Mouse (Mus musculus): Measurements from ENCODE around the gene Cdyl. TPM values are rescaled to one million over a fixed set of nuclear protein-coding genes. Genes with fewer than 3 reads are reported as not detected.
A peak's percentile ranks its signal among the peaks of the same experiment; 100 is the strongest.
"Not testable (repeated sequence)": the region's sequence is repeated elsewhere in the genome, so short reads cannot be mapped to it uniquely, and the experiment has no call there.

Cdyl gene
- polyA plus RNA-seq, 1 experiment, result 10.9 TPM

GRCm38 (mm10) chr13:35833941-35834340 lies 174.3 kb downstream of the Cdyl start:
- no peak for TF ChIP-seq MYOD1 (IDR thresholded peaks at IDR 0.05; ENCODE audit: control insufficient read depth in 1 of 3, insufficient read length in 2 of 3, low read depth in 2 of 3)
- TF ChIP-seq POLR2A (IDR thresholded peaks at IDR 0.05; ENCODE audit: insufficient read length, low read depth), result no peak
- TF ChIP-seq USF1 (IDR thresholded peaks at IDR 0.05; ENCODE audit: low read depth), result no peak
- no peak for TF ChIP-seq POLR2AphosphoS2 (IDR thresholded peaks at IDR 0.05; ENCODE audit: insufficient read length, low read depth)
- TF ChIP-seq TCF3 (IDR thresholded peaks at IDR 0.05; ENCODE audit: insufficient read length, low read depth), result no peak
- TF ChIP-seq MYOG (IDR thresholded peaks at IDR 0.05; ENCODE audit: control insufficient read depth in 1 of 3, insufficient read depth in 1 of 3, insufficient read length in 2 of 3, low read depth in 2 of 3), result no peak
- TF ChIP-seq TCF12 (IDR thresholded peaks at IDR 0.05; ENCODE audit: insufficient read depth, poor library complexity, severe bottlenecking), result no peak
- no peak for TF ChIP-seq CEBPB (IDR thresholded peaks at IDR 0.05; ENCODE audit: insufficient read depth, poor library complexity, severe bottlenecking)
- TF ChIP-seq SRF (IDR thresholded peaks at IDR 0.05; ENCODE audit: control insufficient read depth, insufficient read length, low read depth), result no peak
- no peak for TF ChIP-seq E2F4 (IDR thresholded peaks at IDR 0.05; ENCODE audit: insufficient read depth)
- TF ChIP-seq MAX (IDR thresholded peaks at IDR 0.05; ENCODE audit: low read depth), result no peak
- TF ChIP-seq REST (IDR thresholded peaks at IDR 0.05; ENCODE audit: insufficient read depth, insufficient read length), result no peak
- H3K36me3 ChIP-seq (ENCODE audit: control insufficient read depth, insufficient read depth), result no peaks in the 10 kb centered on the region
- no peak overlapping the region for H3K4me3 ChIP-seq
- peaks cover 16% of the 10 kb centered on the region for H3K79me2 ChIP-seq (ENCODE audit: control insufficient read depth, insufficient read depth)
- H3K4me2 ChIP-seq (ENCODE audit: low read depth), result peak overlapping the region; percentile 77
- H3K27me3 ChIP-seq (ENCODE audit: control insufficient read depth, insufficient read depth, insufficient read length), result no peaks in the 10 kb centered on the region
- no peak overlapping the region for H3ac ChIP-seq (ENCODE audit: control insufficient read depth, insufficient read length)

GRCm38 (mm10) chr13:35835669-35836068 lies 176.0 kb downstream of the Cdyl start:
- TF ChIP-seq REST (IDR thresholded peaks at IDR 0.05; ENCODE audit: insufficient read depth, insufficient read length) (no peak), TCF3 (IDR thresholded peaks at IDR 0.05; ENCODE audit: insufficient read length, low read depth) (no peak), MYOG (IDR thresholded peaks at IDR 0.05; ENCODE audit: control insufficient read depth in 1 of 3, insufficient read depth in 1 of 3, insufficient read length in 2 of 3, low read depth in 2 of 3) (no peak), SRF (IDR thresholded peaks at IDR 0.05; ENCODE audit: control insufficient read depth, insufficient read length, low read depth) (no peak), TCF12 (IDR thresholded peaks at IDR 0.05; ENCODE audit: insufficient read depth, poor library complexity, severe bottlenecking) (no peak), POLR2AphosphoS2 (IDR thresholded peaks at IDR 0.05; ENCODE audit: insufficient read length, low read depth) (no peak), MYOD1 (IDR thresholded peaks at IDR 0.05; ENCODE audit: control insufficient read depth in 1 of 3, insufficient read length in 2 of 3, low read depth in 2 of 3) (no peak), USF1 (IDR thresholded peaks at IDR 0.05; ENCODE audit: low read depth) (no peak), POLR2A (IDR thresholded peaks at IDR 0.05; ENCODE audit: insufficient read length, low read depth) (no peak)
- Histone ChIP-seq H3K4me2 (ENCODE audit: low read depth) (no peak overlapping the region), H3K79me2 (ENCODE audit: control insufficient read depth, insufficient read depth) (peaks cover 16% of the 10 kb centered on the region), H3K4me3 (no peak overlapping the region), H3ac (ENCODE audit: control insufficient read depth, insufficient read length) (no peak overlapping the region), H3K36me3 (ENCODE audit: control insufficient read depth, insufficient read depth) (no peaks in the 10 kb centered on the region), H3K27me3 (ENCODE audit: control insufficient read depth, insufficient read depth, insufficient read length) (no peaks in the 10 kb centered on the region)

GRCm38 (mm10) chr13:35836501-35836900 lies 176.9 kb downstream of the Cdyl start:
- not testable (repeated sequence) for H3ac ChIP-seq (ENCODE audit: control insufficient read depth, insufficient read length); H3K4me2 ChIP-seq (ENCODE audit: low read depth); H3K36me3 ChIP-seq (ENCODE audit: control insufficient read depth, insufficient read depth); H3K4me3 ChIP-seq; H3K27me3 ChIP-seq (ENCODE audit: control insufficient read depth, insufficient read depth, insufficient read length)
- H3K79me2 ChIP-seq (ENCODE audit: control insufficient read depth, insufficient read depth), result peaks cover 16% of the 10 kb centered on the region

GRCm38 (mm10) chr13:35840102-35840501 lies 180.5 kb downstream of the Cdyl start:
- H3K4me3 ChIP-seq, result no peak overlapping the region
- H3K27me3 ChIP-seq (ENCODE audit: control insufficient read depth, insufficient read depth, insufficient read length), result no peaks in the 10 kb centered on the region
- H3ac ChIP-seq (ENCODE audit: control insufficient read depth, insufficient read length), result no peak overlapping the region
- H3K36me3 ChIP-seq (ENCODE audit: control insufficient read depth, insufficient read depth), result peaks cover 6% of the 10 kb centered on the region
- no peak for TF ChIP-seq POLR2A (IDR thresholded peaks at IDR 0.05; ENCODE audit: insufficient read length, low read depth)
- TF ChIP-seq POLR2AphosphoS2 (IDR thresholded peaks at IDR 0.05; ENCODE audit: insufficient read length, low read depth), result no peak
- no peak for TF ChIP-seq MYOD1 (IDR thresholded peaks at IDR 0.05; ENCODE audit: control insufficient read depth in 1 of 3, insufficient read length in 2 of 3, low read depth in 2 of 3)
- no peak for TF ChIP-seq MAX (IDR thresholded peaks at IDR 0.05; ENCODE audit: low read depth)
- no peak for TF ChIP-seq CEBPB (IDR thresholded peaks at IDR 0.05; ENCODE audit: insufficient read depth, poor library complexity, severe bottlenecking)
- no peak for TF ChIP-seq MYOG (IDR thresholded peaks at IDR 0.05; ENCODE audit: control insufficient read depth in 1 of 3, insufficient read depth in 1 of 3, insufficient read length in 2 of 3, low read depth in 2 of 3)
- TF ChIP-seq E2F4 (IDR thresholded peaks at IDR 0.05; ENCODE audit: insufficient read depth), result no peak
- TF ChIP-seq REST (IDR thresholded peaks at IDR 0.05; ENCODE audit: insufficient read depth, insufficient read length), result no peak
- TF ChIP-seq SRF (IDR thresholded peaks at IDR 0.05; ENCODE audit: control insufficient read depth, insufficient read length, low read depth), result no peak
- TF ChIP-seq TCF3 (IDR thresholded peaks at IDR 0.05; ENCODE audit: insufficient read length, low read depth), result no peak
- TF ChIP-seq USF1 (IDR thresholded peaks at IDR 0.05; ENCODE audit: low read depth), result no peak
- no peak for TF ChIP-seq TCF12 (IDR thresholded peaks at IDR 0.05; ENCODE audit: insufficient read depth, poor library complexity, severe bottlenecking)
- peaks cover 13% of the 10 kb centered on the region for H3K79me2 ChIP-seq (ENCODE audit: control insufficient read depth, insufficient read depth)
- no peak overlapping the region for H3K4me2 ChIP-seq (ENCODE audit: low read depth)

GRCm38 (mm10) chr13:35843383-35843782 lies 183.8 kb downstream of the Cdyl start:
- no peak for TF ChIP-seq POLR2A (IDR thresholded peaks at IDR 0.05; ENCODE audit: insufficient read length, low read depth)
- TF ChIP-seq TCF12 (IDR thresholded peaks at IDR 0.05; ENCODE audit: insufficient read depth, poor library complexity, severe bottlenecking), result no peak
- no peak for TF ChIP-seq E2F4 (IDR thresholded peaks at IDR 0.05; ENCODE audit: insufficient read depth)
- no peak for TF ChIP-seq USF1 (IDR thresholded peaks at IDR 0.05; ENCODE audit: low read depth)
- no peak for TF ChIP-seq REST (IDR thresholded peaks at IDR 0.05; ENCODE audit: insufficient read depth, insufficient read length)
- TF ChIP-seq POLR2AphosphoS2 (IDR thresholded peaks at IDR 0.05; ENCODE audit: insufficient read length, low read depth), result no peak
- TF ChIP-seq TCF3 (IDR thresholded peaks at IDR 0.05; ENCODE audit: insufficient read length, low read depth), result no peak
- no peak overlapping the region for H3K4me3 ChIP-seq
- peaks cover 6% of the 10 kb centered on the region for H3K36me3 ChIP-seq (ENCODE audit: control insufficient read depth, insufficient read depth)
- no peaks in the 10 kb centered on the region for H3K27me3 ChIP-seq (ENCODE audit: control insufficient read depth, insufficient read depth, insufficient read length)
- H3ac ChIP-seq (ENCODE audit: control insufficient read depth, insufficient read length), result no peak overlapping the region
- H3K79me2 ChIP-seq (ENCODE audit: control insufficient read depth, insufficient read depth), result no peaks in the 10 kb centered on the region
- no peak overlapping the region for H3K4me2 ChIP-seq (ENCODE audit: low read depth)
